Mouse (Mus musculus): Measurements from ENCODE around the gene Hoxc6. TPM values are rescaled to one million over a fixed set of nuclear protein-coding genes. Genes with fewer than 3 reads are reported as not detected.

Hoxc6 gene
- polyA plus RNA-seq, 1 experiment from 2014 or later = 0.49 TPM

GRCm38 (mm10) chr15:103000501-103000901, 2.4 kb downstream of the Hoxc6 start:
- Histone ChIP-seq H3K4me1 (ENCODE audit: control insufficient read depth, insufficient read depth, low read length) (peaks cover 19% of the 10 kb centered on the region; the same call in 1 of the 2 replicates), H3K9ac (ENCODE audit: low read depth, low read length) (peak overlapping the region; percentile 29), H3K27me3 (ENCODE audit: control insufficient read depth, insufficient read depth, low read length) (peaks cover 98% of the 10 kb centered on the region), H3K4me3 (ENCODE audit: low read depth, low read length) (peak overlapping the region; percentile 11; the same call in 1 of the 2 replicates), H3K9me3 (replicated peaks; ENCODE audit: control insufficient read depth, low read length) (no peaks in the 10 kb centered on the region), H3K36me3 (ENCODE audit: control insufficient read depth, insufficient read depth, low read length) (no peaks in the 10 kb centered on the region), H3K27ac (ENCODE audit: low read depth, low read length) (no peak overlapping the region), H3K4me2 (peak overlapping the region; percentile 58)
- ATAC-seq (replicated peaks; ENCODE audit: insufficient number of reproducible peaks, low FRiP score, low TSS enrichment) = no peak
- 2% methylated on average over 24 of the region's 24 CpGs for WGBS (ENCODE audit: insufficient replicate concordance)

GRCm38 (mm10) chr15:103001370-103001769, 3.3 kb downstream of the Hoxc6 start:
- peaks cover 19% of the 10 kb centered on the region; the same call in 1 of the 2 replicates for H3K4me1 ChIP-seq (ENCODE audit: control insufficient read depth, insufficient read depth, low read length)
- WGBS (ENCODE audit: insufficient replicate concordance) = 24% methylated on average over 2 of the region's 2 CpGs
- ATAC-seq (replicated peaks; ENCODE audit: insufficient number of reproducible peaks, low FRiP score, low TSS enrichment) = no peak
- no peaks in the 10 kb centered on the region for H3K36me3 ChIP-seq (ENCODE audit: control insufficient read depth, insufficient read depth, low read length)
- H3K4me3 ChIP-seq (ENCODE audit: low read depth, low read length) = no peak overlapping the region
- peak overlapping the region; percentile 34; the same call in 1 of the 2 replicates for H3K4me2 ChIP-seq
- no peak overlapping the region for H3K9ac ChIP-seq (ENCODE audit: low read depth, low read length)
- no peak overlapping the region for H3K27ac ChIP-seq (ENCODE audit: low read depth, low read length)
- no peaks in the 10 kb centered on the region for H3K9me3 ChIP-seq (replicated peaks; ENCODE audit: control insufficient read depth, low read length)
- H3K27me3 ChIP-seq (ENCODE audit: control insufficient read depth, insufficient read depth, low read length) = peaks cover 98% of the 10 kb centered on the region

GRCm38 (mm10) chr15:103002156-103002555, 4.1 kb downstream of the Hoxc6 start:
- Histone ChIP-seq H3K27me3 (ENCODE audit: control insufficient read depth, insufficient read depth, low read length) (peaks cover 99% of the 10 kb centered on the region), H3K4me1 (ENCODE audit: control insufficient read depth, insufficient read depth, low read length) (peaks cover 19% of the 10 kb centered on the region; the same call in 1 of the 2 replicates), H3K36me3 (ENCODE audit: control insufficient read depth, insufficient read depth, low read length) (no peaks in the 10 kb centered on the region), H3K4me3 (ENCODE audit: low read depth, low read length) (no peak overlapping the region), H3K9me3 (replicated peaks; ENCODE audit: control insufficient read depth, low read length) (no peaks in the 10 kb centered on the region), H3K9ac (ENCODE audit: low read depth, low read length) (no peak overlapping the region), H3K27ac (ENCODE audit: low read depth, low read length) (no peak overlapping the region), H3K4me2 (no peak overlapping the region)
- 13% methylated on average over 4 of the region's 4 CpGs for WGBS (ENCODE audit: insufficient replicate concordance)
- no peak for ATAC-seq (replicated peaks; ENCODE audit: insufficient number of reproducible peaks, low FRiP score, low TSS enrichment)

- H3K27ac ChIP-seq (ENCODE audit: low read depth, low read length) = no peak overlapping the region
- WGBS (ENCODE audit: insufficient replicate concordance) = 5% methylated on average over 13 of the region's 13 CpGs
- H3K27me3 ChIP-seq (ENCODE audit: control insufficient read depth, insufficient read depth, low read length) = peaks cover 99% of the 10 kb centered on the region
- ATAC-seq (replicated peaks; ENCODE audit: insufficient number of reproducible peaks, low FRiP score, low TSS enrichment) = no peak
- peaks cover 19% of the 10 kb centered on the region; the same call in 1 of the 2 replicates for H3K4me1 ChIP-seq (ENCODE audit: control insufficient read depth, insufficient read depth, low read length)
- no peak overlapping the region for H3K4me2 ChIP-seq
- H3K9me3 ChIP-seq (replicated peaks; ENCODE audit: control insufficient read depth, low read length) = no peaks in the 10 kb centered on the region
- no peak overlapping the region for H3K9ac ChIP-seq (ENCODE audit: low read depth, low read length)
- no peak overlapping the region for H3K4me3 ChIP-seq (ENCODE audit: low read depth, low read length)
- no peaks in the 10 kb centered on the region for H3K36me3 ChIP-seq (ENCODE audit: control insufficient read depth, insufficient read depth, low read length)
These were observed 4.9 kb downstream of the Hoxc6 start for GRCm38 (mm10) chr15:103002821-103003448.

- no peak overlapping the region for H3K4me3 ChIP-seq (ENCODE audit: low read depth, low read length)
- no peak overlapping the region for H3K9ac ChIP-seq (ENCODE audit: low read depth, low read length)
These were observed 7.3 kb downstream of the Hoxc6 start for GRCm38 (mm10) chr15:103005308-103005707.

GRCm38 (mm10) chr15:103005797-103006196, 7.7 kb downstream of the Hoxc6 start:
- H3K4me3 ChIP-seq (ENCODE audit: low read depth, low read length) = no peak overlapping the region
- peaks cover 7% of the 10 kb centered on the region; the same call in 1 of the 2 replicates for H3K4me1 ChIP-seq (ENCODE audit: control insufficient read depth, insufficient read depth, low read length)
- no peak for ATAC-seq (replicated peaks; ENCODE audit: insufficient number of reproducible peaks, low FRiP score, low TSS enrichment)

More at GRCm38 (mm10) chr15:103005308-103005707, 7.3 kb downstream of the Hoxc6 start:
- ATAC-seq (replicated peaks; ENCODE audit: insufficient number of reproducible peaks, low FRiP score, low TSS enrichment) = no peak
- Histone ChIP-seq H3K4me1 (ENCODE audit: control insufficient read depth, insufficient read depth, low read length) (peaks cover 10% of the 10 kb centered on the region; the same call in 1 of the 2 replicates), H3K27ac (ENCODE audit: low read depth, low read length) (no peak overlapping the region), H3K36me3 (ENCODE audit: control insufficient read depth, insufficient read depth, low read length) (no peaks in the 10 kb centered on the region), H3K9me3 (replicated peaks; ENCODE audit: control insufficient read depth, low read length) (no peaks in the 10 kb centered on the region), H3K27me3 (ENCODE audit: control insufficient read depth, insufficient read depth, low read length) (peaks cover 99% of the 10 kb centered on the region), H3K4me2 (no peak overlapping the region)
- 2% methylated on average over 17 of the region's 17 CpGs for WGBS (ENCODE audit: insufficient replicate concordance)

GRCm38 (mm10) chr15:103006326-103006725, 8.3 kb downstream of the Hoxc6 start:
- ATAC-seq (replicated peaks; ENCODE audit: insufficient number of reproducible peaks, low FRiP score, low TSS enrichment) = no peak
- no peak overlapping the region for H3K27ac ChIP-seq (ENCODE audit: low read depth, low read length)
- no peaks in the 10 kb centered on the region for H3K36me3 ChIP-seq (ENCODE audit: control insufficient read depth, insufficient read depth, low read length)
- H3K9me3 ChIP-seq (replicated peaks; ENCODE audit: control insufficient read depth, low read length) = no peaks in the 10 kb centered on the region
- no peak overlapping the region for H3K4me2 ChIP-seq
- peaks cover 99% of the 10 kb centered on the region for H3K27me3 ChIP-seq (ENCODE audit: control insufficient read depth, insufficient read depth, low read length)
- no peak overlapping the region for H3K9ac ChIP-seq (ENCODE audit: low read depth, low read length)
- WGBS (ENCODE audit: insufficient replicate concordance) = 3% methylated on average over 1 of the region's 1 CpGs
- peaks cover 2% of the 10 kb centered on the region; the same call in 1 of the 2 replicates for H3K4me1 ChIP-seq (ENCODE audit: control insufficient read depth, insufficient read depth, low read length)
- H3K4me3 ChIP-seq (ENCODE audit: low read depth, low read length) = no peak overlapping the region

More at GRCm38 (mm10) chr15:103005797-103006196, 7.7 kb downstream of the Hoxc6 start:
- Histone ChIP-seq H3K27ac (ENCODE audit: low read depth, low read length) (no peak overlapping the region), H3K36me3 (ENCODE audit: control insufficient read depth, insufficient read depth, low read length) (no peaks in the 10 kb centered on the region), H3K9me3 (replicated peaks; ENCODE audit: control insufficient read depth, low read length) (no peaks in the 10 kb centered on the region), H3K9ac (ENCODE audit: low read depth, low read length) (no peak overlapping the region), H3K27me3 (ENCODE audit: control insufficient read depth, insufficient read depth, low read length) (peaks cover 99% of the 10 kb centered on the region), H3K4me2 (no peak overlapping the region)
- WGBS (ENCODE audit: insufficient replicate concordance) = 6% methylated on average over 5 of the region's 5 CpGs

GRCm38 (mm10) chr15:103009265-103010111, 11.4 kb downstream of the Hoxc6 start:
- H3K4me3 ChIP-seq (ENCODE audit: low read depth, low read length) = no peak overlapping the region
- no peaks in the 10 kb centered on the region for H3K4me1 ChIP-seq (ENCODE audit: control insufficient read depth, insufficient read depth, low read length)
- H3K9ac ChIP-seq (ENCODE audit: low read depth, low read length) = no peak overlapping the region
- H3K36me3 ChIP-seq (ENCODE audit: control insufficient read depth, insufficient read depth, low read length) = no peaks in the 10 kb centered on the region
- no peak overlapping the region for H3K4me2 ChIP-seq
- no peaks in the 10 kb centered on the region for H3K9me3 ChIP-seq (replicated peaks; ENCODE audit: control insufficient read depth, low read length)
- under 1% methylated on average over 27 of the region's 27 CpGs for WGBS (ENCODE audit: insufficient replicate concordance)
- peaks cover 98% of the 10 kb centered on the region for H3K27me3 ChIP-seq (ENCODE audit: control insufficient read depth, insufficient read depth, low read length)
- H3K27ac ChIP-seq (ENCODE audit: low read depth, low read length) = no peak overlapping the region
- no peak for ATAC-seq (replicated peaks; ENCODE audit: insufficient number of reproducible peaks, low FRiP score, low TSS enrichment)

Measured in heart, embryonic 11.5 days (tissue).